Mouse (Mus musculus) CD4-positive naive resting alpha-beta T cell, adult 57 days (primary cell): ENCODE results near the gene Atp6v0c. TPM values are rescaled to one million over a fixed set of nuclear protein-coding genes. Genes with fewer than 3 reads are reported as not detected.

Experiments
- total RNA-seq: library from RNA; stranded (reverse); gene quantifications from one replicate; pipeline ENCODE4 v1.2.4, GENCODE M21; 2023

Atp6v0c gene
- 171 TPM for total RNA-seq

DNA sequence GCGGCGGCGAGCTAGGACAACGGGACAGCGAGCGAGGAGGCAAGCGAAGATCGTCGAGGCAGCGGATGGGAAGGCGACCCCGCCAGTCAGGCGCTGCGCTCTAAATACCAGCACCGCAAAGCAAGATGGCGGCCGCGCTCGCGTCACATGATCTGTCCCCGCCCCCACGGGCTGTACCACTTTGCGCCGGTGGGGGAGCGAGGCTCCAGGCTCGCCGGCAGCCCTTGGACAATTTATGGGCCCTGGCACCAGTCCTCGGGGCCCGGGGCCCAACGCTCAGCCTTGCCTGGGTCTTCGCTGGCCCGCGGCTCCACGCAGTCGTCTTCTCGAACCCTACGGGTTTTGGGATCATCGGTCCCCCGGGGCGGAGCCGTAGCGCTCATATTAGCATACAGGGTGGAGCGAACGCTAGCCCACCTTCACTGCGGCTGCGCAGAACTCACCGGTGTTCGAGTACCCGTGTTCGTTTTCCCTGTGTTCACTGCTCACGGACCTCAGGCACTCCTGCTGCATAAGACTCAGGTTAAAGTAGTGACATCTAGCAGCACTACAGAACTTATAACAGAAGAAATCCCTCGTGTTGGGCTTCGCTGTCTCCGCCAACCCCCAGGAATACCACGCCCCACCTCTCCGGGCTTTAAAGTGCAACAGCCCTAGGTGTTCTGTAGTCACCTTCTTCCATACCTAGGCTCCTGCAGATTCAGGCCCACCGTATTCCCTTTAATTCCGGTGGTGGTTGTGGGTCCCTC is at the start of gene Atp6v0c:
Atp6v0c (minus strand) TSS at position 386 of the 749 bp plus-strand sequence.

DNA sequence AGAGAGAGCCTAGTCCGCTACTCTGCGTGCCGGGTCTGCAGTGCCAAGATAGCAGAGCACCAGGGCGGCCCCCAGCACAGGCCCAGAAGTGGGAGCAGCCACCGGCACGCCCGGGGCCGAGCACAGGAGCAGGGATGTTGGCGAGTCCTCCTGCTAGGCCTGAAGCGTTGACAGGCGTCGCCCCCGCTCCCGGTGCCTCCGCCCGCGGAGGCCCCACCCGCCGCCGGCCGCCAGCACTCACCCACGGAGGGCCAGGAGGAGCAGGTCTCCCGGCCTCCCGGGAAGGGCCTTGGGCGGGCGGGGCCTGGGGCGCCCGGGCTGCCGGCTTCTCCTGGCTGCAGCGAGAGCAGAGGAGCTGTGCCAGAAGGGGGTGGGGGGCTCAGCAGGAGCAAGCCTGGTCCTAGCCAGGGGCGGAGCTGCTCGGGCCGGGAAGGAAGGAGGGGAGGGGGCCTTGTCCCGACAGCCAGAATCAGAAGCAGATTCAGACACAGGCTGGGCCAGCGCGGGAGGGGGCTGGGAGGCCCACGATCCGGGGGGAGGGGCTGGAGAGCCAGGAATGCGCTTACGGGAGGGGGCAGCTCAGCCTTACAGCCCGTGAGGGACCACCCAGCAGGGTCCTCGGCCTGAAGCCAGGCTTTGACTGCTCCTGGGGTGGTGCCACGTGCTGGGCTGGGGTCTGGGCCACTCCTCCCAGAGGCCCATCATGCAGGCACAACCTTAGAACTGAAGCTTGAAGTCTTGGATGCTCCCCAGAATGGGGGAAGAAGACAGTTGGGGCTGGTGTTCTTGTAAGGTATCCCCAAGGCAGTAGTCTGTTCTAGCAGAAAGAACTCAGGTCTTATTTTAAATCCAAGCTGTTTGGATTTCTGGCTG is 39.8 kb upstream of the Atp6v0c start, which contains the start of gene Ntn3:
Ntn3 (minus strand) TSS at position 489 of the 873 bp plus-strand sequence.

DNA sequence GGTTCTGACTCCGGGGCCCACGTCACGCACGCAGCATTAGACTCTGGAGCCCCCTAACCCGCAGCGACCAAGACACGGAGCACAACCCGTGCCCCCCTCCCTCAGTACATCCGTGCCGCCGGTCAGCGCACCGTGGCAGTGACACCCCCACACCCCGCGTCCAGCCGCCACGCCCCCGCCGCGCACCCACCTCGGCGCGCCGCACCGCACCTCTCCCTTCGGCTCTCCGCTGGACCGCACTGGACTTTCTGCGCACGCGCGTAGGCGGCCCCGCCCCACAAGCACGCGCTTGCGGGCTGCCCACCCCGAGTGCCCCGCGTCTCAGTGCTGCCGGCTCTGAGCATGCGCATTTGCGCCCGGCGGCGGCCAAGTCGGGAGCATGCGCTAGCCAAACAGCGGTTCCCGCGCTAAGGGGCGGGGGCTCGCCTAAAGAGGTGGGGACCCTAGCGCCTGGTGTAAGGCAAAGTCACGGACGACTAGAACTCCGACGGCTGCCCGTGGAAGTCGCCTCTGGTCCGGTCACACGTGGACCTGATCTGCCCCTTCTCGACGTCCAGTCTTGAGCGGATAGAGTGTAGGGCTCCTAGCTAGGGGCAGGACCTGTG is 35.9 kb upstream of the Atp6v0c start, which contains the start of gene Tbc1d24:
Tbc1d24 (minus strand) TSS at position 279 of the 605 bp plus-strand sequence.

GRCm38 (mm10) chr17:24163176-24163962 is 6.1 kb downstream of the Atp6v0c start, which contains the start of gene Amdhd2:
Gene Amdhd2 (minus strand): TSS chr17:24163766.

GRCm38 (mm10) chr17:24150824-24151223 is 18.7 kb downstream of the Atp6v0c start, which contains the start of gene Pdpk1:
Gene Pdpk1 (minus strand): TSS chr17:24150924.

Other genes starting within 250 kb of the Atp6v0c start
- gene Sbp, start 228.0 kb downstream of the Atp6v0c start, total RNA-seq: not detected
- not detected for gene Sbpl, start 214.4 kb downstream of the Atp6v0c start, total RNA-seq
- not detected for gene Prss30, start 189.1 kb downstream of the Atp6v0c start, total RNA-seq
- gene Prss22, start 171.6 kb downstream of the Atp6v0c start, total RNA-seq: not detected
- not detected for gene Prss27, start 131.6 kb downstream of the Atp6v0c start, total RNA-seq
- 32.5 TPM for gene Kctd5, start 96.2 kb downstream of the Atp6v0c start, total RNA-seq
- 97.8 TPM for gene Pdpk1, start 18.8 kb downstream of the Atp6v0c start, total RNA-seq
- 27.0 TPM for gene Amdhd2, start 5.9 kb downstream of the Atp6v0c start, total RNA-seq
- gene Tbc1d24, start 35.9 kb upstream of the Atp6v0c start, total RNA-seq: 1.2 TPM
- gene Ntn3, start 39.8 kb upstream of the Atp6v0c start, total RNA-seq: not detected
- 4.6 TPM for gene Tedc2, start 51.1 kb upstream of the Atp6v0c start, total RNA-seq
- gene Ccnf, start 81.8 kb upstream of the Atp6v0c start, total RNA-seq: 3.2 TPM
- not detected for gene Abca17, start 181.4 kb upstream of the Atp6v0c start, total RNA-seq
- gene Abca3, start 182.2 kb upstream of the Atp6v0c start, total RNA-seq: 43.5 TPM
- 178 TPM for gene Rnps1, start 244.9 kb upstream of the Atp6v0c start, total RNA-seq